Mouse (Mus musculus) hindbrain, embryonic 10.5 days (tissue): Measurements from ENCODE around the gene Prl7c1. TPM values are rescaled to one million over a fixed set of nuclear protein-coding genes. Genes with fewer than 3 reads are reported as not detected.
"Not testable (repeated sequence)": the region's sequence is repeated elsewhere in the genome, so short reads cannot be mapped to it uniquely, and the experiment has no call there.

ENCODE experiments used
- DNase-seq: peaks from one replicate; pipeline ENCODE4 v3.0.0-alpha.2; 2017; ENCODE audit warnings: low spot score
- H3K27ac ChIP-seq: fragments of 300-500 bp; sonication (generic); 2 replicates; pipeline ENCODE4 v1.5.1; 2016; ENCODE audit warnings: mild to moderate bottlenecking, moderate library complexity
- H3K27me3 ChIP-seq: fragments of 300-500 bp; sonication (generic); 2 replicates; pipeline ENCODE4 v1.6.1; 2016; ENCODE audit warnings: mild to moderate bottlenecking; ENCODE audit not compliant: poor library complexity, insufficient read depth, severe bottlenecking
- H3K36me3 ChIP-seq: fragments of 300-500 bp; sonication (generic); 2 replicates; pipeline ENCODE4 v1.6.1; 2016; ENCODE audit warnings: mild to moderate bottlenecking, moderate library complexity
- H3K4me1 ChIP-seq: fragments of 300-500 bp; sonication (generic); replicated peaks from 2 replicates; pipeline ENCODE4 v1.6.1; 2016; ENCODE audit warnings: mild to moderate bottlenecking
- H3K4me3 ChIP-seq: fragments of 300-500 bp; sonication (generic); 2 replicates; pipeline ENCODE4 v1.5.1; 2016; ENCODE audit warnings: mild to moderate bottlenecking, moderate library complexity
- H3K9me3 ChIP-seq: fragments of 300-500 bp; sonication (generic); 2 replicates; pipeline ENCODE4 v1.6.1; 2016; ENCODE audit warnings: mild to moderate bottlenecking, moderate library complexity
- WGBS: fragments of 180-500 bp; shearing (Covaris S2); methylation state at CpG from one replicate; pipeline ENCODE4 v1.1.7; 2016; 5-methylcytosine and 5-hydroxymethylcytosine counted together
- polyA plus RNA-seq: library from polyadenylated mRNA; unstranded; fragments of >200 nt; fragmentation: Nextera tagmentation; extraction: Ambion mirVana; gene quantifications from 2 replicates; pipeline ENCODE4 v1.2.1, GENCODE M21; 2016

Gene Prl7c1
- not detected in 2 replicates for polyA plus RNA-seq

DNA sequence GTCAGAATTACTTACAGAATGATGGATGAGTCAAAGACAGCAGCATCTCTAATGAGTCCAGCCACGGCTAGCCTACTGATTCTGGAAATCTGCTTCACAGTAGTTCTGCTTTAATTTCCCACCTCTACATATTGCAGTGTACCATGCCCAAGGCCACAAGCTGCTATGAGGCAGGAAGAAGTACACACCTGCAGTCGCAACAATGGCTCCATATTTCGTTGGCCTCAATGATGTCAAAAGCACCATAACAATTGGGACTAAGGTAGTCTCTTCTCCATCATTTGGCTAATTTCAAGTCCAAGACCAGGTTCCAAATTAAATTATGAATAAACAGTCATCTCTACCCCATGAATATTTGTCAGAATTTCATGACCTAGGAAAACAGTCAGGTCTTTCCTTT lies at the start of gene Prl7c1:
Gene Prl7c1 (minus strand): TSS at position 101 of the 400 bp plus-strand sequence.
- 78% methylated on average over 3 of the region's 3 CpGs for WGBS
- DNase-seq, result not testable (repeated sequence)

DNA sequence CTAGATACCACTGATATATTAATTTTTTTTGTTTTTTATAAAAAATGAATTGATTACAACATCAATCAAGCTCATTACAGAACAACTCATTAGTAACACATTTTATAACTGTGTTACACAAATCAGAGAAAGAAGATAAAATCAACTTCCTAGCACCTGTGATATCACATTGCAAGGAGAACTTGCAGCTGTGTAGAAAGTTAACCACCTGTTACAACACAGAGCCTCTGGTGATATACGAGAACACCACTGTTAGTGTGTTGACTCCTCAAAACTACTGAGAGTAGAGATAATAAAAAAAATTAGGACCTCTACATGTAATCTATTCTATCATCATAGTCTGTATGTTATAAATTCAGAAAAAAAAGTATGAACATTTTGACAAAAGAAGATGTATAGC lies 22.2 kb upstream of the Prl7c1 start:
- no peaks in the 10 kb centered on the region for H3K27me3 ChIP-seq
- DNase-seq, result no peak
- H3K4me1 ChIP-seq, result no peaks in the 10 kb centered on the region
- no peaks in the 10 kb centered on the region for H3K9me3 ChIP-seq
- 86% methylated on average over 1 of the region's 1 CpGs for WGBS
- H3K27ac ChIP-seq, result no peak overlapping the region
- no peaks in the 10 kb centered on the region for H3K36me3 ChIP-seq
- H3K4me3 ChIP-seq, result no peak overlapping the region

More for the DNA sequence above, at the start of gene Prl7c1:
- H3K36me3 ChIP-seq, H3K9me3 ChIP-seq, H3K4me3 ChIP-seq, H3K27ac ChIP-seq, H3K27me3 ChIP-seq, H3K4me1 ChIP-seq: not testable (repeated sequence)

DNA sequence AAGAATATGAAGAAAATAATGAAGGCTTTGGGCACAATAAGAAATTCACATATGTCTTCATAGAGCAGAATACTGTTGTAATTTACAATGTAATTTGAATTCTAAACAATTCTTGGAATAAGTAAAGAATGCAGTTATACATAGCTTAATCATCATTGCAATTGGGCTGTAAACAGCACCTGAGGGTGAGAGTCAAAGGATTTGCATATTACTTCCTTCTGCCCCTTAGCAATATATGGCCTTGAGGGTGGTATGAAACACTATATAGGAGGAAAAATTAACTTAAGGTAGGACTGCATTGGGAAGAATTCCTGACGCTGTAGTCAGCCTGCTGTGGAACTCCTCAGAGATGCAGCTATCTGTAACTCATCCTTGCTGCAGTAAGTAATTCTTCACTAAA lies 20.8 kb upstream of the Prl7c1 start, which contains the start of gene Prl2a1:
Gene Prl2a1 (plus strand): TSS at position 301 of the 400 bp plus-strand sequence.
- Histone ChIP-seq H3K27me3 (no peaks in the 10 kb centered on the region), H3K36me3 (no peaks in the 10 kb centered on the region), H3K27ac (no peak within 1 kb of the TSS), H3K9me3 (no peaks in the 10 kb centered on the region), H3K4me1 (no peaks in the 10 kb centered on the region), H3K4me3 (no peak within 1 kb of the TSS)
- WGBS, result 68% methylated on average over 1 of the region's 1 CpGs
- no peak for DNase-seq

DNA sequence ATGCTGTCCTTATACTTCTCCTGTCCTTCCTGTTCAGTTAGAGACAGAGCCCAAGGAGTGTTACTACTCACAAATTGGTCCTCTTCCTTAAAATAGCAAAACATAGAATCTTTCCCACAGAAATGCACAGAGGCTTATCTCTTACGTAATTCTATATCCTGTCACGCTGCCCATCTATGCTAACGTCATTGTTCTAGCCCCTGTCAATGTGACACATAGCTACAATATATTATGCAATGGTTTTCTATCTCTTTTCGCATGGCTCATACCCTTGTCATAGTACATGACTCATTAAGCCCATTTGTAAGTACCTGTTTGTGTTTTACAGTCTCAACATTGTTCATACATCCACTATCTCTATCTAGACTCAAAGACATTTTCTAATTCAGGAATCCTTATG lies 18.7 kb upstream of the Prl7c1 start:
- Histone ChIP-seq H3K27ac (no peak overlapping the region), H3K4me3 (no peak overlapping the region), H3K4me1 (no peaks in the 10 kb centered on the region), H3K36me3 (no peaks in the 10 kb centered on the region), H3K9me3 (no peaks in the 10 kb centered on the region), H3K27me3 (no peaks in the 10 kb centered on the region)
- no peak for DNase-seq
- 92% methylated on average over 4 of the region's 4 CpGs for WGBS

DNA sequence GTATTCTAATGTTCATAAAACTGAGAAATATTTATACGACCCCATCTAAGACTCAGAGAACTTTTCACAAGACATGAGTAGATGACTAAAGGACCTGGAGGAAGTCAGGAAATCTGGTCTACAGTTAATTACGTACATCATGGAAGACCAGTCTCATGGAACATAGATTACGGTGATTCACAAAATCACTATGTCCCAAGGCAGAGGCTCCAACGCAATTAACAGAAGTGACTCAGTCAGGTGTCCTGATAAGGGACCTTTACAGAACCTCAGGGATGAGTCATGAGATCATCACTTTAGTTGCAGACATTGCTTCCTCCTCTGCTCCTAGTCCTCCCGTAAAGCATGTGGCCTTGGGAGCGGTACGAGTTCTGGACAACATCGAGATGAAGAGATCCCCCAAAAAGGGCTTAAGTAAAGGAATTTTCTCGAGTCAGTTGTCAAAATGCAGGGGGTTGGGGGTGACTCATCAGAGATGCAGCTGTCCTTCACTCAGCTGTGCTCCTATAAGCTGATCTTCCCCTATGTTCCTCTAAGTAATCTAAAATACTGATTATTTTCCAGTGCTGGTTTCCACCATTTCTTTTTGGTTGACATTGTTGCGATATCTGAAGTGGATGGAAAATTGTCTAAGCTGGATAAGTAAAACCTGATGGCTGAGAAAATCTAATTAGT lies 46.0 kb downstream of the Prl7c1 start:
- DNase-seq, result no peak
- no peak overlapping the region for H3K27ac ChIP-seq
- 93% methylated on average over 10 of the region's 10 CpGs for WGBS
- H3K9me3 ChIP-seq, result no peaks in the 10 kb centered on the region
- H3K4me3 ChIP-seq, result no peak overlapping the region
- no peaks in the 10 kb centered on the region for H3K36me3 ChIP-seq
- H3K27me3 ChIP-seq, result no peaks in the 10 kb centered on the region
- H3K4me1 ChIP-seq, result no peaks in the 10 kb centered on the region

DNA sequence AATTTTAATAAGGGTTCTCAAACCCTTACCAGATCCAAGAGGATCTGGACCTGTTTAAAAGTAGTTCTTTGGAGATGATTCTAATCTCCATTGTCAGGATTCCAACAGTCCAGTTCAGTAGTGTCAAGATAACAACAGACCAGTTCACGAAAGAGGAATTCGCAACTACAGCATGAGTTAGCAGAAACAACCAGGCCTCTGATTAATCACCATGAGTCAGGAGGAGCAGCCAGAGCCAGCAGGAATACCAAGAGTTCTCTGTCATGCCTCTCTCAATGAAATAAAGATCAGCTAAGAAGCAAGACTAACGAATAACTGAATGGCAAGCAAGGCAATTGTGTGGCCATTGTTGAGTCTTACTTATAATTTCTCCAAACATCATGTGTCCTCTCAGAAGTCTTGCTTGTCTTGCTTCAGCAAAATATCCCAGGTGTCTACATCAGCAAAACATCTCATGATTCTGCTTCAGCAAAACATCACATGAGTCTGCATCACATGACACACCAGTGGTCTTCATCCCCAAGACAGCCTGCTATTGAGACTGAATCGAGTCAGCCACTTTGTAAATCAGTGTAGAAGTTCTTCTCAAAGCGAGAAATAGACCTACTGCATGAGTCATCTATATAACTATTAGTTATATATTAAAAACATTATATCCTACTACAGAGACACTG lies 50.2 kb downstream of the Prl7c1 start:
- not testable (repeated sequence) for H3K9me3 ChIP-seq, H3K36me3 ChIP-seq, H3K27ac ChIP-seq, DNase-seq, H3K27me3 ChIP-seq, H3K4me3 ChIP-seq, H3K4me1 ChIP-seq
- 86% methylated on average over 5 of the region's 5 CpGs for WGBS

DNA sequence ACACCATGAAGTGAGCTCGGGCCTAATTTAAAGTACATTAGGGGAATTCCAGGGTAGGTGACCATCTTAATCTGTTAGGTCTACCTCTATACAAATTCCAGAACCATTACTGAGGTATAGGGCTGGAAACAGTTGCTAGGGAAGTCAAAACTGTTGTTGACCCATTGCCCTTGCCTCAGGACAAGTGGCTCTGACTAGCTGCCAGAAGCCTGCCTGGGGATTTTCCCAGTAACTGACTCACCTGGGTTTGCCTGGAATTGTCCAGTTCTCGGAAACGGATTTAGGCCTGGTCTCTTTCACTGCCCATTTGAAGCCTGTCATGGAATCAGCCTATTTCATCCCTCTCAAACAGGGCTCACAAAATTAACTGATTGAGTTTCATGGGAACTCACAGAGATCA lies 55.5 kb downstream of the Prl7c1 start:
- not testable (repeated sequence) for H3K9me3 ChIP-seq, H3K36me3 ChIP-seq, H3K27ac ChIP-seq, DNase-seq, H3K27me3 ChIP-seq, H3K4me3 ChIP-seq, H3K4me1 ChIP-seq
- 89% methylated on average over 3 of the region's 3 CpGs for WGBS

Other genes starting within 250 kb of the Prl7c1 start
- gene Prl8a9, start 216.2 kb downstream of the Prl7c1 start, polyA plus RNA-seq, result not detected in 2 replicates
- gene Prl8a1, start 198.6 kb downstream of the Prl7c1 start, polyA plus RNA-seq, result not detected in 2 replicates
- not detected in 2 replicates for gene Prl7b1, start 170.2 kb downstream of the Prl7c1 start, polyA plus RNA-seq
- gene Prl7a1, start 138.3 kb downstream of the Prl7c1 start, polyA plus RNA-seq, result 0.21 TPM in 1 of 2 replicates, not detected in the other
- not detected in 2 replicates for gene Prl7a2, start 112.8 kb downstream of the Prl7c1 start, polyA plus RNA-seq
- not detected in 2 replicates for gene Prl7d1, start 64.1 kb downstream of the Prl7c1 start, polyA plus RNA-seq
- gene Prl2a1, start 20.9 kb upstream of the Prl7c1 start, polyA plus RNA-seq, result not detected in 2 replicates
- gene Prl2c1, start 68.5 kb upstream of the Prl7c1 start, polyA plus RNA-seq, result not detected in 2 replicates
- not detected in 2 replicates for gene Prl4a1, start 235.4 kb upstream of the Prl7c1 start, polyA plus RNA-seq